Mouse (Mus musculus) limb, embryonic 11.5 days (tissue): ENCODE measurements around the gene Gm49661. TPM values are rescaled to one million over a fixed set of nuclear protein-coding genes. Genes with fewer than 3 reads are reported as not detected.

Source experiments
- ATAC-seq: fragments of 200-750 bp; cut with Nextera tagmentation; 2 replicates; pipeline ENCODE4 v1.8.0; 2017; ENCODE audit warnings: low read depth; ENCODE audit not compliant: insufficient number of reproducible peaks, low FRiP score, low TSS enrichment
- DNase-seq: peaks from one replicate; pipeline ENCODE4 v3.0.0-alpha.2; 2015; ENCODE audit warnings: low spot score
- H3K27ac ChIP-seq: fragments of 300-500 bp; sonication (generic); replicated peaks from 2 replicates; pipeline ENCODE4 v1.5.1; 2014; ENCODE audit warnings: low read depth, mild to moderate bottlenecking, low read length
- H3K27me3 ChIP-seq: fragments of 300-500 bp; sonication (generic); 2 replicates; pipeline ENCODE4 v1.6.1; 2014; ENCODE audit warnings: mild to moderate bottlenecking, low read length, mixed read lengths; ENCODE audit not compliant: control insufficient read depth, insufficient read depth
- H3K36me3 ChIP-seq: fragments of 300-500 bp; sonication (generic); 2 replicates; pipeline ENCODE4 v1.6.1; 2014; ENCODE audit warnings: mild to moderate bottlenecking, low read length, moderate library complexity, mixed read lengths; ENCODE audit not compliant: control insufficient read depth, insufficient read depth
- H3K4me1 ChIP-seq: fragments of 300-500 bp; sonication (generic); 2 replicates; pipeline ENCODE4 v1.6.1; 2014; ENCODE audit warnings: low read length, mixed read lengths; ENCODE audit not compliant: control insufficient read depth, insufficient read depth
- H3K4me2 ChIP-seq: fragments of 300-500 bp; sonication (generic); 2 replicates; pipeline ENCODE4 v1.6.1; 2014; ENCODE audit warnings: low read depth, mild to moderate bottlenecking, moderate library complexity; ENCODE audit not compliant: severe bottlenecking
- H3K4me3 ChIP-seq: fragments of 300-500 bp; sonication (generic); 2 replicates; pipeline ENCODE4 v1.5.1; 2014; ENCODE audit warnings: low read depth, low read length
- H3K9ac ChIP-seq: fragments of 300-500 bp; sonication (generic); 2 replicates; pipeline ENCODE4 v1.6.1; 2014; ENCODE audit warnings: mild to moderate bottlenecking, low read length
- H3K9me3 ChIP-seq: fragments of 300-500 bp; sonication (generic); 2 replicates; pipeline ENCODE4 v1.6.1; 2016; ENCODE audit warnings: low read length; ENCODE audit not compliant: control insufficient read depth
- WGBS: fragments of 180-500 bp; shearing (Covaris S2); extraction: QIAGEN DNeasy Blood & Tissue Kit; methylation state at CpG from one replicate; pipeline ENCODE4 v1.1.7; 2014; 5-methylcytosine and 5-hydroxymethylcytosine counted together
- polyA plus RNA-seq: library from polyadenylated mRNA; unstranded; fragments of >200 nt; fragmentation: Nextera tagmentation; extraction: Ambion mirVana; gene quantifications from 2 replicates; pipeline ENCODE4 v1.2.1, GENCODE M21; 2014

Gene Gm49661
- polyA plus RNA-seq, 1 experiment from 2014 or later, result not detected

DNA sequence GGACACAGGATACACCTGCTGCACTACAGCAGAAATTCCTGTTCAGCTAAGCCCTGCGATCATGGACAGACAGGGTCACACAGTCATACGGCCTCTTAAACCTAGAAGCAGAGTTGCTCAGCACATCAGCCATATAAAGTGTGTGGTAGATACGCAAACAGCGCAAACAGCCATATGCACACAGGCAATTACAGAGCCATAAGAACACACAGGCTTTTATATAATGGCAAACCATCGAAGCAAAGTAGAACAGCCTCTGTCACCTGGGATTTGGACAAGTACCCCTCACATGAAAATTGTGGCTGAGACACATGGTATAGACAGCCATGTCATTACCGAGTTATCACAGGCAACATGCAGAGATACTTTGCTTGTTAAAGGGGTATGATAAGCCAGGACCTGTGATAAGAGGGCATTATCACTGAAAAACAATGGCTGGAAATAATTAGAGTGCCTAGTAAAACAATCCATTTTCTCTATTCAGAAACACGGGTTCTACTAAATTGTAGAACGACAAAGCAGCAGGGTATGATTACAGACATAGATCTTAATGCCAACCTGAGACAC lies 17.2 kb upstream of the Gm49661 start:
- ATAC-seq (no peak), DNase-seq (no peak)
- Histone ChIP-seq H3K4me3 (no peak overlapping the region), H3K9me3 (no peaks in the 10 kb centered on the region), H3K4me2 (peak overlapping the region; percentile 97), H3K36me3 (no peaks in the 10 kb centered on the region), H3K27me3 (no peaks in the 10 kb centered on the region), H3K4me1 (peaks cover 25% of the 10 kb centered on the region), H3K27ac (no peak overlapping the region), H3K9ac (no peak overlapping the region)
- WGBS, result 37% methylated on average over 8 of the region's 8 CpGs

DNA sequence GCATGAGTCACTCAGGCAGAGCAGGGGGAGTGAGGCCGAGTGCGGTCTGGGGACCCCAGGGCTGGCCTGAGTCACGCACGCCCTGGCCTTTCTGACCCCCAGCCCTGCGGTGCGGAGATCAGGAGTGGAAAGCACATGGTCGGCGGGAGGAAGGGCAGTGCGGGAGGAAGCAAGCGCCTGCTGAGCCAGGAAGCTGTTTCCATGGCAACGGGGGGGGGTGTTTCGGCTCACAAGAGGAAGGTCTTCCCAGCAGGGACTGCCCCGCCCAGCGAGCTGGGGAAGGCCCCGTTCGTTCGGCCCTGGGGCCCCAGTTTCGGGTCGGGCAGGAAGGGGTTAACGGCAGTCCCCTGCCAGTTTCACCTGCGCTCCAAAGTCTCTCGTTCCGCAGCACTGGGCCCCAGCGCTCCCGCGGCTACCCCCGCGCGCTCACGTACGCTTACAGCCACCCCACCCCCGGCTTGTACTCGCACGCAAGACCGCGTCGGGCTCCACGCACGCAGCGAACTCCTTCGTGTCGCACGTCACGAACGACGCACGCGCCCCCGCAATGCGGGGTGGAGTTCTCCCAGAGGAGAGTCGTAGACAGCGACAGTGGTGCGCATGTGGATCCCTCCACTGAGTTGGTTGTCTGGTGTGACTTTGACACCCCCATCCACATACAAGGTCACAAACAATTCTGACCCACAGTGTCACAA lies 16.6 kb upstream of the Gm49661 start:
- DNase-seq, result peak; percentile 84
- 0 out of 2 replicates have a peak overlapping the region, but pooled peaks have one; percentile 23 for H3K27ac ChIP-seq
- peak overlapping the region; percentile 39 for H3K4me3 ChIP-seq
- ATAC-seq, result peak; percentile 14; the same call in 1 of the 2 replicates
- peak overlapping the region; percentile 97 for H3K4me2 ChIP-seq
- peaks cover 28% of the 10 kb centered on the region for H3K4me1 ChIP-seq
- H3K9me3 ChIP-seq, result no peaks in the 10 kb centered on the region
- under 1% methylated on average over 52 of the region's 53 CpGs for WGBS
- no peaks in the 10 kb centered on the region for H3K27me3 ChIP-seq
- H3K36me3 ChIP-seq, result no peaks in the 10 kb centered on the region
- H3K9ac ChIP-seq, result peak overlapping the region; percentile 64

DNA sequence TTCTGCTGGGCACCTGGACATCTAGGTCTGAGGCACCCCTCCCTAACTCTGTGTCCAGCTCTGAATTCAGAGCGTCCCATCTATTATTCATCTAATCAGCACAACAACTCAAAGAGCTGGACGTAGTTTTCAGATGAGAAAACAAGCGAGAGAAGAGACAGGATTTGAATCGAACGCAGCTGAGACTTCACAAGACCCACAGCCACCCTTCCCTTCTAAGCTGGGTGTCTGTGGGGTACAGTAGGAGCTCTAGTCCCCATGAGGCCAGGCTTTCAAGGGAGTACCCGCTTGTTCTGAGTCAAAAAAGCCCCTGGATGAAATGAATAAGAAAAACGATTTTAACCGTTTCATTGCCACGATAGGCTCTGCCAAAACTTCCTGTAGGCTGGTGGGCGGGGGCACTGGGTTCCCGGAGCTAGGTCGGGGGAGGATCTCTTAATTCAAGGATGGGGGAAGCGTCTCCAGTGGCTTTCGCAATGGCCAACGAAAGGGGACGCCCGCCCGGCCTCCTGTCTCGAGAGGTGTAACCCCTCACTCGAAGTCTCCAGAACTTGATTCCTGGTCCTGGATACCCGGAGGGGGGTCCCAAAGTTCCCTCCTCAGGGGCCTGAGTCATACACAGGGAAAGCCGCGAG lies 15.9 kb upstream of the Gm49661 start:
- under 1% methylated on average over 23 of the region's 23 CpGs for WGBS
- no peak for DNase-seq
- peaks cover 33% of the 10 kb centered on the region for H3K4me1 ChIP-seq

DNA sequence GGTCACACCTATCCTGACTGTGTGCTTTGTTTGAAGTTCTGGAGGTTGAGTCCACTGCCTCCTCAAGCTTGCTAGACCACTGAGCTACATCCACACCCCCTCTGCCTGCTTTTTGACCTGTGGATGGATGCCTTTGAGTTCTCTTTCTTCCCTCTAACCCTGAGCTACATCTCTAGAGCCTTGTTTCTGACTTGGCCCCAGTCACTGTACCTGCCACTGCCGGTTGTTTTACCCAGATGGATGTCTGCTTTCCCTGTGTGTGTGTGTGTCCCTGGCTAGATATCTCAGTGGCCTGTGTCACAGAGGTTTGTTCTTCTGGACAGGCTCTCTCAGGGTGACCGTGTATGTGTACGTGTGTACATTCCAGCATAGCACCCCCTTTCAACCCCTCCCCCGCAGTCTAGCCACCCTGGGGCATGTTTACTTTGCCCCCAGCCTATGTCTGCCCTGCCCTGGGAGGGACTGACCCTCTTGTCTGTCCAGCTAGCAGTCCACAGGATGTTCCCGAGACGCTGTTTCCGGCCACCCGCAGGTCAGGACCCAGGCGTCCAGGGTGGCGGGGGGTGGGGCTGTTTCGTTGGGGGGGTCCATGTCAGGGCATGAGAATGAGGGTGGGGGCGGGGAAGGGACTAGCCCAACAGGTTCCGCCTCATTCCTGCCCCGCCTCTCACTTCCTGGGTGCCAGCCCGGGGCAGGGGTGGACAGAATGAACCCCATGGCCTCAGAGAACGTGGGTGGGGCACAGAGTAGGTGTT lies 15.2 kb upstream of the Gm49661 start:
- H3K4me1 ChIP-seq, result peaks cover 36% of the 10 kb centered on the region
- DNase-seq (no peak), ATAC-seq (no peak)
- H3K27ac ChIP-seq, result peak overlapping the region; percentile 68
- H3K9ac ChIP-seq, result peak overlapping the region; percentile 37; the same call in 1 of the 2 replicates
- H3K27me3 ChIP-seq, result no peaks in the 10 kb centered on the region
- H3K4me3 ChIP-seq, result no peak overlapping the region
- no peaks in the 10 kb centered on the region for H3K36me3 ChIP-seq
- H3K9me3 ChIP-seq, result no peaks in the 10 kb centered on the region
- peak overlapping the region; percentile 97 for H3K4me2 ChIP-seq
- WGBS, result 7% methylated on average over 16 of the region's 16 CpGs

More for the DNA sequence above, 15.9 kb upstream of the Gm49661 start:
- no peak for ATAC-seq
- H3K9me3 ChIP-seq, result no peaks in the 10 kb centered on the region
- H3K27ac ChIP-seq, result peak overlapping the region; percentile 23; the same call in 1 of the 2 replicates
- peak overlapping the region; percentile 64 for H3K9ac ChIP-seq
- no peaks in the 10 kb centered on the region for H3K27me3 ChIP-seq
- H3K4me2 ChIP-seq, result peak overlapping the region; percentile 97
- peak overlapping the region; percentile 39 for H3K4me3 ChIP-seq
- H3K36me3 ChIP-seq, result no peaks in the 10 kb centered on the region

DNA sequence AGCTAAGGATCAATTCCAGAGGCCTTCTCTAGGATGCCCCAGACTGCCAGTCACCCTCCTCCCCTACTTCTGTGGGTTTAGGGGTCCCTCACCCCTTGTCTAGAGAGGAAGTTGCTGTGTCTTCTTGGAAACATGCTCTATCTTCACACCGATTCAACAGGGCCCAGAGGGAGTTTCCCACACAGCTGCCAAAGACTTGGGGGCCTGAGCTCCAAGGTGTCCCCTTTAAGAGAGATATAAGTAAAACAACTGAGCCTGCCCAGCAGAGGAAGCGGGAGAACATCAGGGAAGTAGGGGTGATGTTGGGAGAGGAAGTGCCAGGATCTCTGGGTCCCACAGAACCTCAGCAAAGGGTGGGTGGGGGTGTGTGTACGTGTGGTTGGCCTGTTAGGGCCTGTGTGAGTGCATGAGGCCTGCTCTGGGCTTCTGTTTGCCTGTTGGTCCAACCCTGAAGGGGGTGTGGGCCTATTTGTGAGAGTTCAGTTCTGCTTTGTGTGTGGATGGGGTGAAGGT lies 13.3 kb upstream of the Gm49661 start:
- DNase-seq (no peak), ATAC-seq (no peak)
- WGBS, result 62% methylated on average over 3 of the region's 3 CpGs
- H3K4me2 ChIP-seq, result no peak overlapping the region
- peaks cover 8% of the 10 kb centered on the region for H3K27me3 ChIP-seq
- no peak overlapping the region for H3K4me3 ChIP-seq
- H3K27ac ChIP-seq, result no peak overlapping the region
- no peaks in the 10 kb centered on the region for H3K36me3 ChIP-seq
- peaks cover 46% of the 10 kb centered on the region for H3K4me1 ChIP-seq
- no peaks in the 10 kb centered on the region for H3K9me3 ChIP-seq
- no peak overlapping the region; the same call in 1 of the 2 replicates for H3K9ac ChIP-seq

DNA sequence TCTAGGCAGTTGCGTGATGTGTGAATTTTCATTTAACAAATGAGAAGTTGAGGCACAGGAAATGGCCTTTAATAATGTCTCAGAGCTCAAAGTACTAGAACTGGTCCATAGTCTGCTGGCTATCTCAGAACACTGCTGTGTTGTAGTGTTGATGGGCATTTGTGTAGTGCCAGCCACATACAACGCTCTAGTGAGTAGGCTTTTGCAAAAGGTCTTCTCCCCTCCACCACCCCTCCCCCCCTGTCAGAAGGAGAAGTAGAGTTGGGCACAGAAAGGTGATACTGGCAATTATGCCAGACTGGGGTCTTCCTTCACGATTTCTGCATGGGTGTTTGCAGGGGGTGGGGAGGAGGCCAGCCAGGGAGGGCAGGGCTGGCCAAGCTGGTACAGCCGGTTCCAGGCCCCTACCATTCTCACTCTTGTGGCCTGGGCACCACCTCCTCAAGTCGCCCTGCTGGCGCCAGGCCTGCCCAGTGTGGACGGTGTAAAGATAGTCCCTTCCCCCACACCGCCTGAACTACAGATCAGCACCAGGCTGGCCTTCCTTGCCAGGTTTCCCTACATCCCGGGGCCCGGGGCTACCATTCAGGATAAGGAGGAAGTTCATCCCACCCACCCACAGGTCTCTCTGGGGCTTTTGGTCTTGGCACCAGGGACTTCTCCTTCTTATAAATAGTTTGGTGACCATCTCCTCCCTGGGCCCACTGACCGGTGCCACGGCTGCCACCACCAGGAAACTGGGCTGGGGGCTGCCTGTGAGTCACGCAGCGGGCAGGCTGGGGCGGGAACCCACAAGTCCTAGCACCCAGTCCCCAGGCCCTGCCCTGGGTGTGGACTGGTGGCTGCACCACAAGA lies 12.6 kb upstream of the Gm49661 start:
- DNase-seq, result no peak
- H3K4me1 ChIP-seq, result peaks cover 52% of the 10 kb centered on the region
- H3K9ac ChIP-seq, result no peak overlapping the region; the same call in 1 of the 2 replicates
- no peaks in the 10 kb centered on the region for H3K9me3 ChIP-seq
- H3K27me3 ChIP-seq, result peaks cover 15% of the 10 kb centered on the region
- H3K27ac ChIP-seq, result no peak overlapping the region
- WGBS, result 77% methylated on average over 15 of the region's 15 CpGs
- H3K4me3 ChIP-seq, result no peak overlapping the region
- H3K36me3 ChIP-seq, result no peaks in the 10 kb centered on the region
- ATAC-seq, result no peak
- no peak overlapping the region for H3K4me2 ChIP-seq

DNA sequence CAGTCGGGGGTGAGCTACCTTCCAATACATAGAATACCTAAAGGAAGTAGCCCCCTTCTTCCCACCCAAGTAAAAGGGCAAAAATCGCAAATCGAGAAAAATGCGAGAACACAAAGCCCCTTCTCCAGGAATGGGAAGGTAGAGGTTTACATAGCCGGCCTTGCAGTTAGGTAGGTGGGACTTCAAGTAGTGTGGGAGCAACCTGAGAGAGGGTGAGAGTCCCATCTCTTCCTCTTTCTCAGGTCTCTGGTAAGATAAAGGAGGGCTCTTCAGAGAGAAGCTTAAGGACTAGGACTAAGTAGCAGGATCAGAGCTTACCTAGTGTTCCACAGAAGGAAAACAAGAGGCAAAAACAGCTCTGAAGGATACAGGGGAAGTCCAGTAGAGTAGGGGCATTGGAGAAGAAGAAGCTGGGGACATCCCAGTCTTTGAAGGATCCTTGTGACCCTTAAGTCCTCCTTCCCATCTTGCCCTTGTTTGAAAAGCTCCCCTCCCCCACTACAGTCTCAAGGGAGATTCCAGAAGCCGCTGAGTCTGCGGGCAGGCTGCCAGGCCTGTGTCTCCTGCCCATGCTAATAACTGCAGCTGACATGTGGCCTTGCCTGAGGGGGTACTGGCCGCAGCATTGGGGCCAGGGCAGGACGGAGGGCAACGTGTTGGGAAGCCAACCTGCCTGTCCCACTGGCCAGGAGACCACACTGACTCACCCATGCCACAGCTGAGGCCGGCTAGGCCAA lies 11.6 kb upstream of the Gm49661 start:
- Histone ChIP-seq H3K27ac (no peak overlapping the region; the same call in 1 of the 2 replicates), H3K36me3 (no peaks in the 10 kb centered on the region), H3K9me3 (no peaks in the 10 kb centered on the region), H3K4me2 (no peak overlapping the region), H3K4me3 (peak overlapping the region; percentile 33; the same call in 1 of the 2 replicates), H3K4me1 (peaks cover 58% of the 10 kb centered on the region), H3K9ac (no peak overlapping the region), H3K27me3 (peaks cover 15% of the 10 kb centered on the region)
- ATAC-seq (no peak), DNase-seq (peak; percentile 38)
- 33% methylated on average over 11 of the region's 11 CpGs for WGBS
